Mouse (Mus musculus): ENCODE results near the gene Zfp768. TPM values are rescaled to one million over a fixed set of nuclear protein-coding genes. Genes with fewer than 3 reads are reported as not detected.
"Not testable (repeated sequence)": the region's sequence is repeated elsewhere in the genome, so short reads cannot be mapped to it uniquely, and the experiment has no call there.

Gene Zfp768
- polyA plus RNA-seq, 1 experiment from 2014 or later: 6.5 TPM

- Histone ChIP-seq H3K4me2 (no peak overlapping the region), H3K36me3 (ENCODE audit: insufficient read depth) (no peaks in the 10 kb centered on the region), H3K4me1 (ENCODE audit: insufficient read depth) (no peaks in the 10 kb centered on the region), H3K4me3 (ENCODE audit: low read depth, low read length) (no peak overlapping the region), H3K9me3 (ENCODE audit: low read depth, low read length) (no peaks in the 10 kb centered on the region), H3K27ac (ENCODE audit: low read depth) (no peak overlapping the region), H3K27me3 (ENCODE audit: insufficient read depth, low read length) (peaks cover 10% of the 10 kb centered on the region; the same call in 1 of the 2 replicates), H3K9ac (no peak overlapping the region)
- TF ChIP-seq CTCF (IDR thresholded peaks at IDR 0.05; ENCODE audit: low read depth): no peak
- ATAC-seq (ENCODE audit: insufficient read depth) (no peak), DNase-seq (no peak)
- 50% methylated on average over 3 of the region's 3 CpGs for WGBS
Measured at GRCm38 (mm10) chr7:127366249-127366648, 20.9 kb upstream of the Zfp768 start.

DNA sequence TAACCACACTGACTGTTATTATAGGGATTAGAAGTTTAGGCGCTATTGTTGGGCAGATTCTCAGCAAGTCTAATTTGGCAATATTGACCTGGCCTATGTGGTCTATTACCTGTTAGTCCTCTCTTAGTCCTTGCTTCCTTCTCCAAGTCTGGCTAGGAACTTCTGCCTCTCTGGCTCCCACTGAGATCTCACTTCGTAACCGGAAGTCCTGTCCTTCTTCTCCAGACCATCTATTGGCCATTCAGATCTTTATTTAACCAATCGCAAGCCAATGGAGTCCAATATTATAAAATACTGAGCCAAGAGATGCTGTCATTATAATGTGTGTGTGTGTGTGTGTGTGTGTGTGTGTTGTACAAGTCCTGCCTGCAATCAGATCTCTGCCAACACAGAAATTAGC is 18.8 kb upstream of the Zfp768 start:
- Histone ChIP-seq H3K4me3 (ENCODE audit: low read depth, low read length) (peak overlapping the region; percentile 30; the same call in 1 of the 2 replicates), H3K9ac (peak overlapping the region; percentile 61; the same call in 1 of the 2 replicates), H3K4me2 (peak overlapping the region; percentile 75), H3K4me1 (ENCODE audit: insufficient read depth) (no peaks in the 10 kb centered on the region), H3K9me3 (ENCODE audit: low read depth, low read length) (no peaks in the 10 kb centered on the region), H3K27ac (ENCODE audit: low read depth) (no peak overlapping the region), H3K36me3 (ENCODE audit: insufficient read depth) (no peaks in the 10 kb centered on the region), H3K27me3 (ENCODE audit: insufficient read depth, low read length) (peaks cover 10% of the 10 kb centered on the region; the same call in 1 of the 2 replicates)
- DNase-seq: peak; percentile 45
- 0 out of 2 replicates have a peak, but pooled peaks have one; percentile 31 for ATAC-seq (ENCODE audit: insufficient read depth)
- TF ChIP-seq CTCF (IDR thresholded peaks at IDR 0.05; ENCODE audit: low read depth): no peak
- WGBS: 56% methylated on average over 4 of the region's 4 CpGs

GRCm38 (mm10) chr7:127363475-127363921 is 18.1 kb upstream of the Zfp768 start:
- peak; percentile 28 for DNase-seq
- peaks cover 10% of the 10 kb centered on the region; the same call in 1 of the 2 replicates for H3K27me3 ChIP-seq (ENCODE audit: insufficient read depth, low read length)
- no peaks in the 10 kb centered on the region for H3K9me3 ChIP-seq (ENCODE audit: low read depth, low read length)
- peak overlapping the region; percentile 75 for H3K4me2 ChIP-seq
- under 1% methylated on average over 24 of the region's 24 CpGs for WGBS
- TF ChIP-seq CTCF (IDR thresholded peaks at IDR 0.05; ENCODE audit: low read depth): no peak
- no peak overlapping the region for H3K27ac ChIP-seq (ENCODE audit: low read depth)
- H3K36me3 ChIP-seq (ENCODE audit: insufficient read depth): no peaks in the 10 kb centered on the region
- H3K4me1 ChIP-seq (ENCODE audit: insufficient read depth): no peaks in the 10 kb centered on the region
- ATAC-seq (ENCODE audit: insufficient read depth): peak; percentile 35; the same call in 1 of the 2 replicates
- H3K4me3 ChIP-seq (ENCODE audit: low read depth, low read length): peak overlapping the region; percentile 30
- H3K9ac ChIP-seq: peak overlapping the region; percentile 61

GRCm38 (mm10) chr7:127362418-127362817 is 17.0 kb upstream of the Zfp768 start:
- H3K27me3 ChIP-seq (ENCODE audit: insufficient read depth, low read length); H3K36me3 ChIP-seq (ENCODE audit: insufficient read depth); H3K4me1 ChIP-seq (ENCODE audit: insufficient read depth); H3K9me3 ChIP-seq (ENCODE audit: low read depth, low read length); H3K9ac ChIP-seq; ATAC-seq (ENCODE audit: insufficient read depth); H3K27ac ChIP-seq (ENCODE audit: low read depth); H3K4me3 ChIP-seq (ENCODE audit: low read depth, low read length): not testable (repeated sequence)
- 22% methylated on average over 13 of the region's 13 CpGs for WGBS
- peak; percentile 80 for TF ChIP-seq CTCF (IDR thresholded peaks at IDR 0.05; ENCODE audit: low read depth)
- peak overlapping the region; percentile 43; the same call in 1 of the 2 replicates for H3K4me2 ChIP-seq
- peak; percentile 87 for DNase-seq

DNA sequence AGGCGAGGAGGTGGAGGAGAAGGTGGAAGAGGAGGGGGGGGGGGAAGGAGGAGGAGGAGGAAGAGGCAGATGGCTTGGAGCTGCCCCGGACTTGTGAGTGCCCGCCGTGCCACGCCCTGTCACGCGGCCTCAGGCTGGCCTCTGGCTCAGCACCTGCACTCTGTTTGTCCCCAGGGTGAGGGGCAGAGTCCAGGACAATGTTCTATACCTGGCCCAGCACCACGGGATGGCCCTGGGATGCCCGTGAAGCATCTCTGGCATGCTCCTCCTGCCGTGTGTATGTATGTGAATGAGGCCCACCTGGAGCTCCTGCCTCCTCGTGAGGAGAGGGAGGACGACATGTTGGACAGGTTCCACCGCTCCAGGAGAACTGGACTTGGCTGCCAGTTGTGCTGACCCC is 16.1 kb upstream of the Zfp768 start:
- H3K9me3 ChIP-seq (ENCODE audit: low read depth, low read length): no peaks in the 10 kb centered on the region
- H3K27ac ChIP-seq (ENCODE audit: low read depth): no peak overlapping the region
- H3K4me3 ChIP-seq (ENCODE audit: low read depth, low read length): no peak overlapping the region
- no peak overlapping the region for H3K9ac ChIP-seq
- H3K36me3 ChIP-seq (ENCODE audit: insufficient read depth): no peaks in the 10 kb centered on the region
- DNase-seq (no peak), ATAC-seq (ENCODE audit: insufficient read depth) (peak; percentile 28; the same call in 1 of the 2 replicates)
- WGBS: 40% methylated on average over 13 of the region's 13 CpGs
- no peaks in the 10 kb centered on the region for H3K4me1 ChIP-seq (ENCODE audit: insufficient read depth)
- no peak for TF ChIP-seq CTCF (IDR thresholded peaks at IDR 0.05; ENCODE audit: low read depth)
- H3K27me3 ChIP-seq (ENCODE audit: insufficient read depth, low read length): peaks cover 10% of the 10 kb centered on the region; the same call in 1 of the 2 replicates
- no peak overlapping the region for H3K4me2 ChIP-seq

DNA sequence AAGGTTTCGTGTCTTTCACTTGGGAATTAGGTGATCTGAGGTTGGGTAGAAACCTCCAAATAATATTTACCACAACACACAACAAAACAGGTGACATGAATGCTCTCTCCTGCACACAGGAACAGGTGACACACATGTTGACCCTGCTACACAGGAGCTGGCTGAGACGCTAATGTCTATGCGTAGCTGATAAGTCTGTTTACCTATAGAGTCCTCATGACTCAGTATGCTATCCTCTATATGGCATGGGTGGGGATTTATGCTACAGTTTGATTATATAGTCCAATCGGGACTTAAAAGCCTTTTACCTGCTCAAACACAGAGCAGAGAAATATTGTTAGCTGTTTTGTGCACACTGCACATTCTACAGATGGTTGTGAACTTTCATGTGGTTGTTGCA is 14.9 kb upstream of the Zfp768 start:
- WGBS: 49% methylated on average over 4 of the region's 4 CpGs
- Histone ChIP-seq H3K4me2 (no peak overlapping the region), H3K36me3 (ENCODE audit: insufficient read depth) (no peaks in the 10 kb centered on the region), H3K4me1 (ENCODE audit: insufficient read depth) (no peaks in the 10 kb centered on the region), H3K4me3 (ENCODE audit: low read depth, low read length) (no peak overlapping the region), H3K27ac (ENCODE audit: low read depth) (no peak overlapping the region), H3K9me3 (ENCODE audit: low read depth, low read length) (no peaks in the 10 kb centered on the region), H3K27me3 (ENCODE audit: insufficient read depth, low read length) (peaks cover 10% of the 10 kb centered on the region; the same call in 1 of the 2 replicates), H3K9ac (no peak overlapping the region)
- no peak for TF ChIP-seq CTCF (IDR thresholded peaks at IDR 0.05; ENCODE audit: low read depth)
- DNase-seq (no peak), ATAC-seq (ENCODE audit: insufficient read depth) (no peak)

DNA sequence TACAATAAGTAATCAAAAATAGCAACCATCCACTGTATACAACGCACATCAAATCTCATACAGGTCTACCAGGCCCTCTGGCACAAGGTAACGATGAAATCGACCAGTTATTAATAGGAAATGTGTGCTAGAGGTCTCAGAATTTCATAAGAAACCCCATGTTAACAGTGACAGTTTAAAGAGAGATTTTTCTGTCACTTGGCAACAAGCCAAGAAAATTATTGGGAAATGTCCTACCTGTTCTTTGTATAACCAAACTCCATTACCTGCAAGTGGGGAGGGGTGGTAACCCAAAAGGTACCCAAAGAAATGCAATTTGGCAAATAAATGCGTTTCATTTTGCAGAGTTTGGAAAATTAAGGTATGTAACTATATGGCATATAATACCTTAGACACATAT is 13.1 kb upstream of the Zfp768 start:
- H3K27ac ChIP-seq (ENCODE audit: low read depth): no peak overlapping the region
- no peaks in the 10 kb centered on the region for H3K4me1 ChIP-seq (ENCODE audit: insufficient read depth)
- ATAC-seq (ENCODE audit: insufficient read depth): no peak
- H3K4me3 ChIP-seq (ENCODE audit: low read depth, low read length): no peak overlapping the region
- H3K9ac ChIP-seq: no peak overlapping the region
- H3K27me3 ChIP-seq (ENCODE audit: insufficient read depth, low read length): peaks cover 3% of the 10 kb centered on the region; the same call in 1 of the 2 replicates
- no peak for DNase-seq
- no peak for TF ChIP-seq CTCF (IDR thresholded peaks at IDR 0.05; ENCODE audit: low read depth)
- 66% methylated on average over 4 of the region's 4 CpGs for WGBS
- H3K9me3 ChIP-seq (ENCODE audit: low read depth, low read length): no peaks in the 10 kb centered on the region
- H3K4me2 ChIP-seq: no peak overlapping the region
- no peaks in the 10 kb centered on the region for H3K36me3 ChIP-seq (ENCODE audit: insufficient read depth)
